Mouse (Mus musculus) embryonic facial prominence, embryonic 11.5 days (tissue): ENCODE measurements around the gene Alg6. TPM values are rescaled to one million over a fixed set of nuclear protein-coding genes. Genes with fewer than 3 reads are reported as not detected.

Experiments
- ATAC-seq: fragments of 200-750 bp; cut with Nextera tagmentation; replicated peaks from 2 replicates; pipeline ENCODE4 v1.8.0; 2017; ENCODE audit warnings: low read depth; ENCODE audit not compliant: insufficient number of reproducible peaks, low FRiP score, low TSS enrichment
- DNase-seq: peaks from one replicate; pipeline ENCODE4 v3.0.0-alpha.2; 2015; ENCODE audit warnings: low spot score
- H3K27ac ChIP-seq: fragments of 300-500 bp; sonication (generic); replicated peaks from 2 replicates; pipeline ENCODE4 v1.5.1; 2014; ENCODE audit warnings: mild to moderate bottlenecking, low read depth, low read length, control low read depth
- H3K27me3 ChIP-seq: fragments of 300-500 bp; sonication (generic); 2 replicates; pipeline ENCODE4 v1.6.1; 2014; ENCODE audit warnings: mild to moderate bottlenecking, low read length, moderate library complexity, mixed read lengths; ENCODE audit not compliant: control insufficient read depth, insufficient read depth
- H3K36me3 ChIP-seq: fragments of 300-500 bp; sonication (generic); replicated peaks from 2 replicates; pipeline ENCODE4 v1.6.1; 2014; ENCODE audit warnings: low read depth, mild to moderate bottlenecking, low read length, moderate library complexity, mixed read lengths; ENCODE audit not compliant: control insufficient read depth, insufficient read depth
- H3K4me1 ChIP-seq: fragments of 300-500 bp; sonication (generic); 2 replicates; pipeline ENCODE4 v1.6.1; 2014; ENCODE audit warnings: low read length, mixed read lengths; ENCODE audit not compliant: control insufficient read depth, insufficient read depth
- H3K4me2 ChIP-seq: fragments of 300-500 bp; sonication (generic); 2 replicates; pipeline ENCODE4 v1.6.1; 2014; ENCODE audit warnings: low read depth, mild to moderate bottlenecking, control low read depth, low read length, moderate library complexity
- H3K4me3 ChIP-seq: fragments of 300-500 bp; sonication (generic); 2 replicates; pipeline ENCODE4 v1.5.1; 2014; ENCODE audit warnings: low read depth, low read length, control low read depth
- H3K9ac ChIP-seq: fragments of 300-500 bp; sonication (generic); replicated peaks from 2 replicates; pipeline ENCODE4 v1.6.1; 2014; ENCODE audit warnings: mild to moderate bottlenecking, control low read depth, low read length
- H3K9me3 ChIP-seq: fragments of 300-500 bp; sonication (generic); replicated peaks from 2 replicates; pipeline ENCODE4 v1.6.1; 2016; ENCODE audit warnings: mild to moderate bottlenecking, low read length, inconsistent platforms, mixed read lengths; ENCODE audit not compliant: control insufficient read depth
- WGBS: fragments of 180-500 bp; shearing (Covaris S2); extraction: QIAGEN DNeasy Blood & Tissue Kit; methylation state at CpG from one replicate; pipeline ENCODE4 v1.1.7; 2014; 5-methylcytosine and 5-hydroxymethylcytosine counted together
- polyA plus RNA-seq: library from polyadenylated mRNA; unstranded; fragments of >200 nt; fragmentation: Nextera tagmentation; extraction: Ambion mirVana; gene quantifications from 2 replicates; pipeline ENCODE4 v1.2.1, GENCODE M21; 2014

The Alg6 gene
- polyA plus RNA-seq, 1 experiment from 2014 or later, result 20.4 TPM

DNA sequence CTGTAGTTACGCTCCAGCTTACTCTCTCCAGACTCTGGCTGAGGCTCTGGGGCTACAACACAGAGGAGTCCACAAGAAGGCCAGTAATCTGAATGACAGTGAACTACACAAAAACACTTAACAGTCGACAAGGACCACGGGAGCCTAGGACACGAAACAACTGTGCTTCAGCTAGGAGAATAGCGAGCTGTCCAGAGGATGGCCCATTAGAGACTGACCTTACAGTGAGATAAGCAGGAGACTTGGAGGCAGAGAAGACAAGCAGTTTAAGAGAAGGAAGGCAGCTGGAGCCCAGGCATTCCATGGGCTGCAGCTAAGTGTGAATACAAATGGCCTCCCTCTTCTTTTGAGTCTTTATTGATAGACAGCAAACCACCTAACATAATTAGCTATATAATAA, 55.1 kb downstream of the Alg6 start:
- H3K36me3 ChIP-seq, result no peaks in the 10 kb centered on the region
- no peak overlapping the region for H3K27ac ChIP-seq
- H3K4me2 ChIP-seq, result no peak overlapping the region
- no peaks in the 10 kb centered on the region for H3K27me3 ChIP-seq
- H3K9ac ChIP-seq, result no peak overlapping the region
- no peaks in the 10 kb centered on the region for H3K4me1 ChIP-seq
- H3K9me3 ChIP-seq, result no peaks in the 10 kb centered on the region
- no peak overlapping the region for H3K4me3 ChIP-seq
- DNase-seq (no peak), ATAC-seq (no peak)
- WGBS, result 92% methylated on average over 5 of the region's 5 CpGs

GRCm38 (mm10) chr4:99773041-99773440, 57.6 kb downstream of the Alg6 start:
- 21% methylated on average over 1 of the region's 1 CpGs for WGBS
- ATAC-seq (no peak), DNase-seq (no peak)
- H3K9me3 ChIP-seq, result no peaks in the 10 kb centered on the region
- no peaks in the 10 kb centered on the region for H3K36me3 ChIP-seq
- no peak overlapping the region for H3K4me2 ChIP-seq
- H3K4me1 ChIP-seq, result no peaks in the 10 kb centered on the region
- H3K4me3 ChIP-seq, result no peak overlapping the region
- H3K9ac ChIP-seq, result no peak overlapping the region
- no peak overlapping the region for H3K27ac ChIP-seq
- no peaks in the 10 kb centered on the region for H3K27me3 ChIP-seq

- peak; percentile 7 for DNase-seq
- H3K36me3 ChIP-seq, result no peaks in the 10 kb centered on the region
- no peaks in the 10 kb centered on the region for H3K27me3 ChIP-seq
- no peak overlapping the region for H3K9ac ChIP-seq
- no peak overlapping the region for H3K4me3 ChIP-seq
- 88% methylated on average over 6 of the region's 6 CpGs for WGBS
- H3K9me3 ChIP-seq, result no peaks in the 10 kb centered on the region
- H3K4me2 ChIP-seq, result no peak overlapping the region
- no peak for ATAC-seq
- H3K27ac ChIP-seq, result no peak overlapping the region
- H3K4me1 ChIP-seq, result no peaks in the 10 kb centered on the region
Measured at GRCm38 (mm10) chr4:99792365-99792764, 76.9 kb downstream of the Alg6 start.

Other genes with a start within 250 kb of the Alg6 start
- 1.0 and 1.7 TPM in 2 replicates for gene Foxd3, start 59.4 kb upstream of the Alg6 start, polyA plus RNA-seq
- 29.5 and 35.1 TPM in 2 replicates for gene Efcab7, start 113.5 kb downstream of the Alg6 start, polyA plus RNA-seq
- 53.8 and 58.2 TPM in 2 replicates for gene Pgm1, start 213.8 kb downstream of the Alg6 start, polyA plus RNA-seq
- gene Itgb3bp, start 214.1 kb downstream of the Alg6 start, polyA plus RNA-seq, result 50.1 and 56.8 TPM in 2 replicates